Mouse (Mus musculus) lung, postnatal 14 days (tissue): Measurements from ENCODE around the gene Psph.

ENCODE experiments used
- DNase-seq: peaks from one replicate; pipeline ENCODE4 v3.0.0; 2021

Gene Psph

GRCm38 (mm10) chr5:129731021-129731420, 56.2 kb downstream of the Psph start:
- no peak for DNase-seq

- DNase-seq, result no peak
Measured at GRCm38 (mm10) chr5:129730344-129730743, 56.9 kb downstream of the Psph start.

- DNase-seq, result no peak
Measured at GRCm38 (mm10) chr5:129729286-129729685, 58.0 kb downstream of the Psph start.

- DNase-seq, result no peak
Measured at GRCm38 (mm10) chr5:129726784-129727183, 60.5 kb downstream of the Psph start.

- DNase-seq, result peak; percentile 7
Measured at GRCm38 (mm10) chr5:129725774-129726392, 61.4 kb downstream of the Psph start.

GRCm38 (mm10) chr5:129724834-129725773, 62.1 kb downstream of the Psph start, which contains the start of gene Nipsnap2:
Nipsnap2 (plus strand) TSS chr5:129725063.
- DNase-seq, result peak; percentile 89

- no peak for DNase-seq
Measured at GRCm38 (mm10) chr5:129724268-129724667, 63.0 kb downstream of the Psph start.

GRCm38 (mm10) chr5:129720176-129720575, 67.1 kb downstream of the Psph start:
- DNase-seq, result no peak

- no peak for DNase-seq
Measured at GRCm38 (mm10) chr5:129717016-129717415, 70.2 kb downstream of the Psph start.
